Mouse (Mus musculus) macrophage (primary cell): Measurements from ENCODE around the gene Csrnp3. TPM values are rescaled to one million over a fixed set of nuclear protein-coding genes. Genes with fewer than 3 reads are reported as not detected.

Experiments
- H3K27ac ChIP-seq: fragments of 350-480 bp; formaldehyde crosslinking; 2 replicates; pipeline ENCODE4 v1.9.0; 2021
- H3K36me3 ChIP-seq: fragments of 350-480 bp; formaldehyde crosslinking; 2 replicates; pipeline ENCODE4 v1.9.0; 2021; ENCODE audit errors: inconsistent target
- H3K4me3 ChIP-seq: fragments of 350-480 bp; formaldehyde crosslinking; 2 replicates; pipeline ENCODE4 v1.9.0; 2021; ENCODE audit errors: inconsistent target
- H3K79me2 ChIP-seq: fragments of 350-480 bp; formaldehyde crosslinking; 2 replicates; pipeline ENCODE4 v1.9.0; 2021; ENCODE audit errors: inconsistent target
- WGBS: methylation state at CpG from one replicate; pipeline ENCODE4 v1.1.7; 2026; ENCODE audit warnings: inconsistent platforms; ENCODE audit not compliant: missing documents; 5-methylcytosine and 5-hydroxymethylcytosine counted together
- polyA plus RNA-seq: library from polyadenylated mRNA; stranded (reverse); fragments of 250-400 nt; gene quantifications from 3 replicates; pipeline ENCODE4 v1.2.4, GENCODE M21; 2018; ENCODE audit warnings: inconsistent platforms

Csrnp3 gene
- polyA plus RNA-seq, 1 experiment from 2014 or later, result not detected

DNA sequence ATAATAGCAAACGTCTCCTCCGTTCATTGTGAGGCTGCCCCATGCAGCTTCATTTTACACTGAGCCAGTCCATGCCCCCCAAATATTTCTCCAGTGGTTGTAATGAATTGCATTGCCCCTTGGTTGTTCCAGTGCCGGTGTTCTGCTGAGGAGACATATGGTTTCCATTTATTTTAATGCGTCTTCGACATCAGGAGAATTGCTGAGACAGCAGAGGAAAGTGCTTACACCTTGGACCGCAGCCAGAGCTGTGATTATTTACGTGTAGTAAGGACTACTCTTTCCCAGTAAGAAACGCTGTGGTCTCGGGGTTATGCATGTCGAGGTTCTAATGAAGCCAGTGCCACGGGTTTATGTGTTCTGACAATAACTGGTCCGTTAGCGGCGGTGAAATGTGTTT, 147.8 kb downstream of the Csrnp3 start:
- no peak overlapping the region for H3K27ac ChIP-seq
- 96% methylated on average over 14 of the region's 14 CpGs for WGBS
- no peaks in the 10 kb centered on the region for H3K36me3 ChIP-seq
- H3K79me2 ChIP-seq, result no peaks in the 10 kb centered on the region
- H3K4me3 ChIP-seq, result no peak overlapping the region

DNA sequence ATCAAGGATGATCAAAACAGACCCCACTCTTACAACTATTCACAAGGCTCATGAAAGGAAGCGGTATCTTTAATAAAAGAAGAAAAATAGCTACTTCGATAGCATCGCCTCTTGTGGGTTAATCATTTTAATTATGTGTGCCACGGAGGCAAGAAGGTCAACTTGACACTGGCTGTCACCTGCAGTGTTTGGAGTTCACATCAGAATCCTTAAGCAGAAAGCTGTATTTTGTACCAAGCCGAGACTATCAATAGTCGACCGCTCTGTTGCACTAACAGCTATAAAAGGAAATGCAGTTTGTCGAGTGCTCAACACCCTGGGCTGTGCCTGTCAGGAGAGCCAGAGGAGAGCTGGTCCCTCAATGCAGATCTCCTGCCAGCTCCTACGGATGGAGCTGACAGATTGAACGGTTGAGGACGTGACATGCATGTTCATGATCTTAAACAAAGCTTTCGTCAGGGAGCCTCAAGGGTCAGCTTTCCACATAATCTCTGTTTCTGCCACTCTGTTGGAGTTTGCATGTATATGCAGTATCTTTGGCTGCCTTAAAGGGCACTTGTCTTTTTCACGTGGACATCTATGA, 149.4 kb downstream of the Csrnp3 start:
- WGBS, result 87% methylated on average over 13 of the region's 13 CpGs
- Histone ChIP-seq H3K36me3 (no peaks in the 10 kb centered on the region), H3K4me3 (no peak overlapping the region), H3K79me2 (no peaks in the 10 kb centered on the region), H3K27ac (no peak overlapping the region)

DNA sequence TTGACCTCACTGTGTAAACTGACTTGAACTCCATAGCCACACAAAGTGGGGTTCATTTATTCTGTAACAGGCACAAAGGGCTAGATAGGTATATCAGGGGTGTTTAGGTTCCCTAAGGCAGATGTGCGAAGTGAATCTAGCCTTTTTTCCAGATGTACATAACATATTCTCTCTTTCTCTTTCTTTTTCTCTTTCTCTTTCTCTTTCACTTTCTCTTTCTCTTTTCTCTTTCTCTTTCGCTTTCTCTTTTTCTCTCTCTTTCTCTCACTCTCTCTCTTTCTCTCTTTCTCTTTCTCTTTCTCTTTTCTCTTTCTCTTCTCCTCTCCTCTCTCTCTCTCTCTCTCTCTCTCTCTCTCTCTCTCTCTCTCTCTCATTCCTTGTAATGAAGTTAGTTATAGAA, 153.2 kb downstream of the Csrnp3 start:
- H3K36me3 ChIP-seq, result no peaks in the 10 kb centered on the region
- H3K79me2 ChIP-seq, result no peaks in the 10 kb centered on the region
- no peak overlapping the region for H3K27ac ChIP-seq
- no peak overlapping the region for H3K4me3 ChIP-seq
- 96% methylated on average over 2 of the region's 2 CpGs for WGBS

DNA sequence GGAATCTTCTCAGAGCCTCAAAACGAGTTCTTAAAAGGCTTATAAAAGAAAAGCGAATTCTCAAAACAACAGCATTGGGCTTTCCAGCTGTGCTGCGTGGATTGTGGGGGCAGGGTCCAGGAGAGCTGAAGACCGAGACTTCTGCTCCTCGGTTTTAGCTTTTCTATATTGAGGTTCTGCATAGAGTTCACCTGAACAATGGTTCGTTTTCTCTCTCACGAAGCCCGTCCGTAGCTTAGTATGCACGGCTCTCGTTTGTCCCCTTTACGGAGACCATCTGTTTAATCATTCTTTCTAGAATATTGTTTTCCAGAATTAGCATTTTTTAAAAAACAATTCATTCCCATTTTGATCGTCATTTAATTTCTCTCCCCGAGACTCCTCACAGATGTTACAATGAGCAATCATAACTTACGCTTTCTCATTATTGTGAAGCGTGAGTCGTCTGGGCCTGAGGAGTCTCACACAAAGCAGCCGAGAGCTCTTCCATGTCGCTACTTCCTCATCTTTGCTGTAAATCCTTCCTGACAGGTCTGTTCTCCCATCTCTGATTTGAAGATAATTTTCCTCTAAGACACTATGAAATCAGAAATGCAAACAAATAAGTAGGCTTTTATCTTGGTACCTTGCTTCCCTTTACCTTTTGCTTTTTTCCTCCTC, 163.6 kb downstream of the Csrnp3 start:
- 89% methylated on average over 19 of the region's 19 CpGs for WGBS
- Histone ChIP-seq H3K36me3 (no peaks in the 10 kb centered on the region), H3K27ac (no peak overlapping the region), H3K4me3 (no peak overlapping the region), H3K79me2 (no peaks in the 10 kb centered on the region)

DNA sequence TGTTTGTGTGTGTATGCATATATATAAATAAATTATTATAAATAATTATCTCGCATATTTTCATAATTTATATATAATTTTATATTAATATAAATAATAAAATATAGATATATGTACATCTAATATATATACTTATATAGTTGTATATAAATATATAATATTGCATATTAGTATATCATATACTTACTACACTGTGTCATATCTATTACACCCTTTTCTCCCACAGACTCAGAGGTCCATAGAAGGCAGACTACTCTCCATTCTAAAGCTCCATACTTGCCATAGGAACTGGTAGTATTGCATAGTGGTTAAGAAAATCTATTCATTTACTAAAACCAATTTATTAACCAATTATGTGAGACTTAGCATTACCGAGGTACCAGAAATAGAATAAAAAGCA, 164.1 kb downstream of the Csrnp3 start:
- Histone ChIP-seq H3K36me3 (no peaks in the 10 kb centered on the region), H3K4me3 (no peak overlapping the region), H3K27ac (no peak overlapping the region), H3K79me2 (no peaks in the 10 kb centered on the region)
- 100% methylated on average over 1 of the region's 2 CpGs for WGBS

DNA sequence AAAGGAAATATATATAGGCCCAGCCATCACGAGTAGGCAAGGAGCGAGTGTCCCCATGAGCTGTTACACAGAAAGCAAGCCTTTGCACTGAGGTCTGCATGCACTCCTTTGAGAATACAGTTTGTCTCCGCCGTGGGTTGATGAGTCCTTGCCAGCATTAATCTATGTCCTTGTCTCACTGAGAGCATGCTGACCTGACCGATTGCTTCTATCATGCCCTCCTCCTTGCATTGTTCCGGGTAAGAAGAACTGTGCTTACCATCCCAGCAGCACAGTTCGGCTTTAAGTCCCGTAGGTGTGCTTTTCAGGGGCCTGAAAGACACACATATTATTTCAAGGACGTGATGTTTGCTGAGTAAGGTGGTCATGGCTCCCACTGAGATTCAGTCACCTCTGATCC, 173.1 kb downstream of the Csrnp3 start:
- H3K27ac ChIP-seq, result no peak overlapping the region
- H3K79me2 ChIP-seq, result no peaks in the 10 kb centered on the region
- H3K4me3 ChIP-seq, result no peak overlapping the region
- 95% methylated on average over 8 of the region's 9 CpGs for WGBS
- H3K36me3 ChIP-seq, result no peaks in the 10 kb centered on the region

- Histone ChIP-seq H3K4me3 (no peak overlapping the region), H3K79me2 (no peaks in the 10 kb centered on the region), H3K27ac (no peak overlapping the region), H3K36me3 (no peaks in the 10 kb centered on the region)
- 94% methylated on average over 19 of the region's 19 CpGs for WGBS
Measured at GRCm38 (mm10) chr2:66019235-66019634, 173.7 kb downstream of the Csrnp3 start.

GRCm38 (mm10) chr2:66023419-66023818, 177.9 kb downstream of the Csrnp3 start:
- 90% methylated on average over 9 of the region's 9 CpGs for WGBS

GRCm38 (mm10) chr2:66024837-66025236, 179.3 kb downstream of the Csrnp3 start:
- Histone ChIP-seq H3K36me3 (no peaks in the 10 kb centered on the region), H3K27ac (no peak overlapping the region), H3K4me3 (no peak overlapping the region), H3K79me2 (no peaks in the 10 kb centered on the region)
- WGBS, result 92% methylated on average over 6 of the region's 6 CpGs

More at GRCm38 (mm10) chr2:66023419-66023818, 177.9 kb downstream of the Csrnp3 start:
- Histone ChIP-seq H3K79me2 (no peaks in the 10 kb centered on the region), H3K27ac (no peak overlapping the region), H3K36me3 (no peaks in the 10 kb centered on the region), H3K4me3 (no peak overlapping the region)

- no peaks in the 10 kb centered on the region for H3K79me2 ChIP-seq
- H3K36me3 ChIP-seq, result no peaks in the 10 kb centered on the region
- no peak overlapping the region for H3K27ac ChIP-seq
- no peak overlapping the region for H3K4me3 ChIP-seq
- WGBS, result 93% methylated on average over 5 of the region's 5 CpGs
Measured at GRCm38 (mm10) chr2:66028812-66029211, 183.2 kb downstream of the Csrnp3 start.

GRCm38 (mm10) chr2:66034907-66035679, 189.5 kb downstream of the Csrnp3 start:
- Histone ChIP-seq H3K4me3 (no peak overlapping the region), H3K27ac (no peak overlapping the region), H3K79me2 (no peaks in the 10 kb centered on the region), H3K36me3 (no peaks in the 10 kb centered on the region)
- WGBS, result 94% methylated on average over 9 of the region's 9 CpGs

DNA sequence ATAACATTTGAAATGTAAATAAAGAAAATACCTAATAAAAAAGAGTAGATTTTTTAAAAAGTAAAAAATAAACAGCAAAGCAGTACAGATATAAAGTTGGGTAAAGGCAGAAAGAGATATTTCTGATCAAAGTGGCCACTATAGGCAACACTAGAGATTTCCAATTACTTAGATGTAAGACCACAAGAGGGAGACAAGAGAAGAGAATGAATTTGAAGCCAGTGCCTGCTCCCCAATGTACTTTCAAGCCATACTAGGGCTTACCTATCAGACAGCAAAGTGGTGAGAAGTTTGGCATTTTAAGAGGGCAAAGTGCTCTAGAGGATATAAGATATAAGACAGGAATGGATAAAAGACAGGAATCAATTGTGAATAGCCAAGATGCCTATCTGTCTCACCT, 195.0 kb downstream of the Csrnp3 start:
- Histone ChIP-seq H3K4me3 (no peak overlapping the region), H3K79me2 (no peaks in the 10 kb centered on the region), H3K27ac (no peak overlapping the region), H3K36me3 (no peaks in the 10 kb centered on the region)

GRCm38 (mm10) chr2:66041203-66041916, 195.8 kb downstream of the Csrnp3 start:
- Histone ChIP-seq H3K36me3 (no peaks in the 10 kb centered on the region), H3K27ac (no peak overlapping the region), H3K4me3 (no peak overlapping the region), H3K79me2 (no peaks in the 10 kb centered on the region)
- WGBS, result 92% methylated on average over 21 of the region's 21 CpGs

DNA sequence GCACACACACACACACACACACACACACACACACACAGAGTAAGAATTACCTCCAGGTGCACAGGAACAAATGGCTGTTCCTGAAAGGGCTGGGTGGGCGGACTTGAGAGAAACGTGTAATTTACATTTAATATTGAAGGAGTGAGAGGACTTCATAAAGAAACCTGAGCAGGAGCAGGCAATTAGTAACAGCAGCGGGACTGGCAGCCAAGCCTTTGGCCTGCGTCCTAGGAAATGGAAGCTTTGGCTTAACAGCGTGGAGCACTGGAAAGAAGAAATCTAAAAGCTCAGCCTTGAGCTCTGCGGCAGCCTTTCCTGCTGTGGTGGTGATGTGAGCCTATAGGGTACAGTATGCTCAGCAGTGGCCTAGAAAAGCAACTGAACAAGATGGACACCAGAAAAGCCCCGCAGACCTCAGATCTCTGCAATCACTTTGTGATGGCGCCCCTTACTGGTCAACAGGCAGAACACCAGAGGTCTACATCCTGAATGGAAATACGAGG, 196.4 kb downstream of the Csrnp3 start:
- WGBS, result 71% methylated on average over 8 of the region's 9 CpGs

More for the DNA sequence above, 196.4 kb downstream of the Csrnp3 start:
- H3K36me3 ChIP-seq, result no peaks in the 10 kb centered on the region
- H3K4me3 ChIP-seq, result no peak overlapping the region
- no peaks in the 10 kb centered on the region for H3K79me2 ChIP-seq
- no peak overlapping the region for H3K27ac ChIP-seq
